In genomic region chr19:24300994-24301767, GRCm38 (mm10) we compare ENCODE assay signal across 8 mouse cellular contexts. TPM values are rescaled to one million over a fixed set of nuclear protein-coding genes. Genes with fewer than 3 reads are reported as not detected.
A peak's percentile ranks its signal among the peaks of the same experiment; 100 is the strongest.
DNase-seq lines count a peak whose midpoint lies in the region; ATAC-seq and TF ChIP-seq lines count a peak whose summit lies in the region.

No protein-coding gene starts in this region.

- ATAC-seq in heart, embryonic 15.5 days (replicated peaks; ENCODE audit: insufficient number of reproducible peaks, insufficient read depth, low FRiP score, low read depth): peak; percentile 75
- ATAC-seq in liver, embryonic 16.5 days (ENCODE audit: low read depth): peak; percentile 56
- ATAC-seq in neural tube, embryonic 11.5 days (ENCODE audit: insufficient read depth, low FRiP score, low TSS enrichment): peak; percentile 85
- ATAC-seq in stomach, embryonic 15.5 days (ENCODE audit: insufficient read depth, low FRiP score, low read depth): peak; percentile 79; the same call in 1 of the 2 replicates

- H3K36me3 ChIP-seq in CH12.LX (replicated peaks in 1 of 2; ENCODE audit: control insufficient read depth in 1 of 2, insufficient read depth in 1 of 2, low read length in 1 of 2): no peaks in the 10 kb centered on the region
- H3K36me3 ChIP-seq in erythroblast, embryonic 14.5 days (ENCODE audit: control insufficient read depth): peaks cover 16% of the 10 kb centered on the region
- no peaks in the 10 kb centered on the region for H3K36me3 ChIP-seq in heart, embryonic 15.5 days
- no peaks in the 10 kb centered on the region for H3K36me3 ChIP-seq in liver, embryonic 16.5 days (ENCODE audit: control insufficient read depth, insufficient read depth)
- no peaks in the 10 kb centered on the region for H3K36me3 ChIP-seq in neural tube, embryonic 11.5 days (ENCODE audit: control insufficient read depth, insufficient read depth, low read length)
- no peaks in the 10 kb centered on the region for H3K36me3 ChIP-seq in stomach, embryonic 15.5 days

- dilution Hi-C loops in CH12.LX (cut with MboI; ENCODE audit: extremely low pct_ligation_motif_present, extremely low pct_unique_long_range_greater_than_20kb, low sequenced_read_pairs): no loop called here

- no peak; the same call in 1 of the 2 replicates for TF ChIP-seq EP300 in CH12.LX (IDR thresholded peaks at IDR 0.05; ENCODE audit: low read length)

- in situ Hi-C loops in CH12.LX (cut with MboI; ENCODE audit: low pct_ligation_motif_present, low pct_unique_long_range_greater_than_20kb, low sequenced_read_pairs): loop anchor here (10.0 to 25.0 kb wide), 2 partner anchors 111 to 314 kb away; no protein-coding TSS in a partner anchor

- TF ChIP-seq POLR2A in CH12.LX (IDR thresholded peaks at IDR 0.05; ENCODE audit: low read depth, low read length): no peak

- TF ChIP-seq CTCF in CH12.LX (conservative IDR thresholded peaks at IDR 0.05 in 1 of 2, IDR thresholded peaks at IDR 0.05 in 1 of 2; ENCODE audit: low read depth in 2 of 2, low read length in 2 of 2): peak; percentile 88 to 94

- H3K9ac ChIP-seq in CH12.LX (ENCODE audit: insufficient read depth, low read depth): 0 out of 2 replicates have a peak overlapping the region, but pooled peaks have one; percentile 27
- H3K9ac ChIP-seq in heart, embryonic 15.5 days: no peak overlapping the region
- 0 out of 2 replicates have a peak overlapping the region, but pooled peaks have one; percentile 18 for H3K9ac ChIP-seq in liver, embryonic 16.5 days (ENCODE audit: low read depth, low read length)
- H3K9ac ChIP-seq in neural tube, embryonic 11.5 days (ENCODE audit: low read length): 0 out of 2 replicates have a peak overlapping the region, but pooled peaks have one; percentile 16
- H3K9ac ChIP-seq in stomach, embryonic 15.5 days: no peak overlapping the region

- DNase-seq in CH12.LX (ENCODE audit: extremely low read depth): peak; percentile 91
- DNase-seq in brain, adult 2 months (ENCODE audit: low read depth, low spot score): peak; percentile 79
- peak; percentile 67 for DNase-seq in kidney, postnatal 14 days
- peak; percentile 81 for DNase-seq in neural tube, embryonic 11.5 days (ENCODE audit: low spot score)

- no peaks in the 10 kb centered on the region for H3K79me2 ChIP-seq in CH12.LX (replicated peaks; ENCODE audit: control insufficient read depth, extremely low read depth, insufficient read depth, poor library complexity, severe bottlenecking)

- peak; percentile 96 for TF ChIP-seq RAD21 in CH12.LX (IDR thresholded peaks at IDR 0.05; ENCODE audit: low read depth, low read length)

- peak overlapping the region; percentile 29 to 53 (median 44) for H3K4me3 ChIP-seq in CH12.LX (replicated peaks in 1 of 3; ENCODE audit: low read depth in 2 of 3, low read length in 2 of 3, poor library complexity in 1 of 3)
- peak overlapping the region; percentile 19 for H3K4me3 ChIP-seq in erythroblast, embryonic 14.5 days (replicated peaks)
- H3K4me3 ChIP-seq in heart, embryonic 15.5 days: peak overlapping the region; percentile 44
- H3K4me3 ChIP-seq in liver, embryonic 16.5 days (ENCODE audit: low read depth, low read length): peak overlapping the region; percentile 38; the same call in 1 of the 2 replicates
- 0 out of 2 replicates have a peak overlapping the region, but pooled peaks have one; percentile 3 for H3K4me3 ChIP-seq in neural tube, embryonic 11.5 days (ENCODE audit: low read depth, low read length)
- H3K4me3 ChIP-seq in stomach, embryonic 15.5 days (replicated peaks): peak overlapping the region; percentile 34

- WGBS in heart, embryonic 15.5 days: 5% methylated on average over 9 of the region's 9 CpGs
- 13% methylated on average over 9 of the region's 9 CpGs for WGBS in liver, embryonic 16.5 days (ENCODE audit: insufficient replicate concordance)
- WGBS in neural tube, embryonic 11.5 days: 8% methylated on average over 9 of the region's 9 CpGs
- WGBS in stomach, embryonic 15.5 days: 9% methylated on average over 9 of the region's 9 CpGs

- peaks cover 0 to 18% of the 10 kb centered on the region in 2 experiments; a peak in 3 of 4 replicates for H3K4me1 ChIP-seq in CH12.LX (ENCODE audit: control insufficient read depth in 1 of 2, insufficient read depth in 2 of 2)
- peaks cover 2% of the 10 kb centered on the region for H3K4me1 ChIP-seq in erythroblast, embryonic 14.5 days (ENCODE audit: control insufficient read depth)
- peaks cover 8% of the 10 kb centered on the region for H3K4me1 ChIP-seq in heart, embryonic 15.5 days (replicated peaks)
- H3K4me1 ChIP-seq in liver, embryonic 16.5 days (ENCODE audit: control insufficient read depth, low read depth, low read length): no peaks in the 10 kb centered on the region; the same call in 1 of the 2 replicates
- 0 out of 2 replicates have a peak, but pooled peaks cover 3% of the 10 kb centered on the region for H3K4me1 ChIP-seq in neural tube, embryonic 11.5 days (ENCODE audit: control insufficient read depth, insufficient read depth, low read length)
- H3K4me1 ChIP-seq in stomach, embryonic 15.5 days: no peaks in the 10 kb centered on the region

- H3K9me3 ChIP-seq in CH12.LX (replicated peaks; ENCODE audit: low read length): no peaks in the 10 kb centered on the region
- no peaks in the 10 kb centered on the region for H3K9me3 ChIP-seq in erythroblast, embryonic 14.5 days (ENCODE audit: control insufficient read depth, low read length)
- H3K9me3 ChIP-seq in heart, embryonic 15.5 days (replicated peaks): no peaks in the 10 kb centered on the region
- H3K9me3 ChIP-seq in liver, embryonic 16.5 days (replicated peaks; ENCODE audit: control insufficient read depth, low read length): no peaks in the 10 kb centered on the region
- no peaks in the 10 kb centered on the region for H3K9me3 ChIP-seq in neural tube, embryonic 11.5 days (ENCODE audit: control insufficient read depth, low read length)
- H3K9me3 ChIP-seq in stomach, embryonic 15.5 days: no peaks in the 10 kb centered on the region

- no peaks in the 10 kb centered on the region for H3K27me3 ChIP-seq in CH12.LX (replicated peaks)
- no peaks in the 10 kb centered on the region for H3K27me3 ChIP-seq in erythroblast, embryonic 14.5 days (ENCODE audit: control insufficient read depth)
- no peaks in the 10 kb centered on the region for H3K27me3 ChIP-seq in heart, embryonic 15.5 days
- H3K27me3 ChIP-seq in liver, embryonic 16.5 days (ENCODE audit: control insufficient read depth, insufficient read depth, low read depth, low read length): no peaks in the 10 kb centered on the region
- no peaks in the 10 kb centered on the region for H3K27me3 ChIP-seq in neural tube, embryonic 11.5 days (ENCODE audit: control insufficient read depth, insufficient read depth, low read length)
- H3K27me3 ChIP-seq in stomach, embryonic 15.5 days (replicated peaks): no peaks in the 10 kb centered on the region

- peak overlapping the region; percentile 62; the same call in 1 of the 2 replicates for H3K4me2 ChIP-seq in CH12.LX (ENCODE audit: insufficient read depth, low read depth, poor library complexity, severe bottlenecking)
- peak overlapping the region; percentile 57 for H3K4me2 ChIP-seq in heart, embryonic 15.5 days
- H3K4me2 ChIP-seq in liver, embryonic 16.5 days (ENCODE audit: low read depth, low read length): peak overlapping the region; percentile 50
- H3K4me2 ChIP-seq in neural tube, embryonic 11.5 days (ENCODE audit: low read depth): peak overlapping the region; percentile 44
- H3K4me2 ChIP-seq in stomach, embryonic 15.5 days: peak overlapping the region; percentile 58

- H3K27ac ChIP-seq in CH12.LX (ENCODE audit: insufficient read depth, low read depth): no peak overlapping the region
- no peak overlapping the region for H3K27ac ChIP-seq in heart, embryonic 15.5 days
- H3K27ac ChIP-seq in liver, embryonic 16.5 days (ENCODE audit: low read length): no peak overlapping the region
- no peak overlapping the region for H3K27ac ChIP-seq in neural tube, embryonic 11.5 days (ENCODE audit: low read depth, low read length)
- H3K27ac ChIP-seq in stomach, embryonic 15.5 days: no peak overlapping the region

TF ChIP-seq in CH12.LX, 34 proteins besides CTCF, POLR2A, EP300 and RAD21 (continues in another document):
- TF ChIP-seq TCF12 (IDR thresholded peaks at IDR 0.05; ENCODE audit: low read depth, low read length): peak; percentile 50; the same call in 1 of the 2 replicates
- TF ChIP-seq CHD1 (IDR thresholded peaks at IDR 0.05; ENCODE audit: low read depth, low read length): no peak
- TF ChIP-seq KAT2A (IDR thresholded peaks at IDR 0.05; ENCODE audit: insufficient replicate concordance, low read length): no peak
- TF ChIP-seq CHD2 (IDR thresholded peaks at IDR 0.05; ENCODE audit: low read length): no peak
- peak; percentile 17; the same call in 1 of the 2 replicates for TF ChIP-seq MYC (IDR thresholded peaks at IDR 0.05; ENCODE audit: low read depth, low read length)
- peak; percentile 75 for TF ChIP-seq SIN3A (IDR thresholded peaks at IDR 0.05; ENCODE audit: low read length)
- TF ChIP-seq MEF2A (IDR thresholded peaks at IDR 0.05; ENCODE audit: borderline replicate concordance, low read depth, low read length): no peak
- no peak for TF ChIP-seq E2F4 (IDR thresholded peaks at IDR 0.05; ENCODE audit: insufficient replicate concordance, low read depth, low read length)
- TF ChIP-seq MXI1 (IDR thresholded peaks at IDR 0.05; ENCODE audit: low read depth, low read length): peak; percentile 70; the same call in 1 of the 2 replicates
- no peak for TF ChIP-seq RCOR1 (conservative IDR thresholded peaks at IDR 0.05; ENCODE audit: low read depth, low read length)
- no peak for TF ChIP-seq ZKSCAN1 (IDR thresholded peaks at IDR 0.05; ENCODE audit: borderline replicate concordance, low read depth, low read length)
- TF ChIP-seq TBP (conservative IDR thresholded peaks at IDR 0.05; ENCODE audit: low read depth, low read length): no peak
- no peak for TF ChIP-seq BHLHE40 (IDR thresholded peaks at IDR 0.05; ENCODE audit: low read depth, low read length)
- TF ChIP-seq NELFE (IDR thresholded peaks at IDR 0.05; ENCODE audit: low read depth, low read length): peak; percentile 55
- TF ChIP-seq SMC3 (IDR thresholded peaks at IDR 0.05; ENCODE audit: low read depth, low read length): peak; percentile 92
- TF ChIP-seq USF1 (IDR thresholded peaks at IDR 0.05; ENCODE audit: low read depth, low read length): no peak
- TF ChIP-seq PAX5 (IDR thresholded peaks at IDR 0.05; ENCODE audit: low read length): no peak

RNA-seq across cellular contexts. Expression of gene Fxn, which starts 20.8 kb away (rescaled TPM):
- total RNA-seq in CH12.LX (2012; rRNA removed) (25.8 and 25.9 TPM in 2 replicates), CH12.LX (2014; rRNA removed) (26.4 and 31.1 TPM in 2 replicates)
- polyA plus RNA-seq in CH12.LX (2012; ENCODE audit: insufficient read length, low read depth): 34.6 and 39.2 TPM in 2 replicates
- 17.1 and 17.5 TPM in 2 replicates for polyA plus RNA-seq in erythroblast, embryonic 14.5 days (2012)
- 60.4 and 64.6 TPM in 2 replicates for polyA plus RNA-seq in heart, embryonic 15.5 days (2015; fragmentation: Nextera tagmentation; extraction: Ambion mirVana)
- polyA plus RNA-seq in liver, embryonic 16.5 days (2015; fragmentation: Nextera tagmentation; extraction: Ambion mirVana): 36.5 and 44.0 TPM in 2 replicates
- 47.6 and 49.1 TPM in 2 replicates for polyA plus RNA-seq in neural tube, embryonic 11.5 days (2014; fragmentation: Nextera tagmentation; extraction: Ambion mirVana)
- 39.3 and 44.3 TPM in 2 replicates for polyA plus RNA-seq in stomach, embryonic 15.5 days (2015; fragmentation: Nextera tagmentation; extraction: Ambion mirVana)

Comparison
In these comparisons a context has a peak if more than half of its experiments do, and no peak if none do; other contexts are left out.
1. H3K9ac ChIP-seq: peak in CH12.LX (single experiment), liver, embryonic 16.5 days (single experiment) and neural tube, embryonic 11.5 days (single experiment); none in heart, embryonic 15.5 days (single experiment) and stomach, embryonic 15.5 days (single experiment).
2. Peak in every context shown above with its lines, with median percentiles within 50 percentile points of each other: DNase-seq, H3K4me2 ChIP-seq, H3K4me3 ChIP-seq and ATAC-seq.